Mouse (Mus musculus): ENCODE data around the gene Cenpa.
"Not testable (repeated sequence)": the region's sequence is repeated elsewhere in the genome, so short reads cannot be mapped to it uniquely, and the experiment has no call there.

Cenpa gene

GRCm38 (mm10) chr5:30676800-30677199 is 10.2 kb downstream of the Cenpa start:
- in situ Hi-C loops (cut with MboI; ENCODE audit: low sequenced_read_pairs), result no loop called here

GRCm38 (mm10) chr5:30678069-30678468 is 11.5 kb downstream of the Cenpa start:
- in situ Hi-C loops (cut with MboI; ENCODE audit: low sequenced_read_pairs), result not testable (repeated sequence)

- in situ Hi-C loops (cut with MboI; ENCODE audit: low sequenced_read_pairs), result no loop called here
Observed at GRCm38 (mm10) chr5:30678722-30679296, 12.2 kb downstream of the Cenpa start.

GRCm38 (mm10) chr5:30679593-30679992 is 13.0 kb downstream of the Cenpa start:
- in situ Hi-C loops (cut with MboI; ENCODE audit: low sequenced_read_pairs), result no loop called here

- in situ Hi-C loops (cut with MboI; ENCODE audit: low sequenced_read_pairs), result no loop called here
Observed at GRCm38 (mm10) chr5:30681970-30682369, 15.4 kb downstream of the Cenpa start.

GRCm38 (mm10) chr5:30682967-30683600 is 16.5 kb downstream of the Cenpa start:
- in situ Hi-C loops (cut with MboI; ENCODE audit: low sequenced_read_pairs), result no loop called here

- in situ Hi-C loops (cut with MboI; ENCODE audit: low sequenced_read_pairs), result no loop called here
Observed at GRCm38 (mm10) chr5:30683993-30684392, 17.4 kb downstream of the Cenpa start.

GRCm38 (mm10) chr5:30686781-30687180 is 20.2 kb downstream of the Cenpa start:
- in situ Hi-C loops (cut with MboI; ENCODE audit: low sequenced_read_pairs), result no loop called here

- in situ Hi-C loops (cut with MboI; ENCODE audit: low sequenced_read_pairs), result loop anchor here (10.0 kb wide), 1 partner anchor 74 kb away; no protein-coding TSS in a partner anchor
Observed at GRCm38 (mm10) chr5:30700361-30701000, 33.9 kb downstream of the Cenpa start.

- in situ Hi-C loops (cut with MboI; ENCODE audit: low sequenced_read_pairs), result loop anchor here (10.0 kb wide), 1 partner anchor 73 kb away; no protein-coding TSS in a partner anchor
Observed at GRCm38 (mm10) chr5:30701373-30701772, 34.8 kb downstream of the Cenpa start.

GRCm38 (mm10) chr5:30701866-30702265 is 35.3 kb downstream of the Cenpa start:
- in situ Hi-C loops (cut with MboI; ENCODE audit: low sequenced_read_pairs), result loop anchor here (10.0 kb wide), 1 partner anchor 73 kb away; no protein-coding TSS in a partner anchor

- in situ Hi-C loops (cut with MboI; ENCODE audit: low sequenced_read_pairs), result loop anchor here (5.0 to 10.0 kb wide), 2 partner anchors 65 to 87 kb away; no protein-coding TSS in a partner anchor
Observed at GRCm38 (mm10) chr5:30709744-30710383, 43.3 kb downstream of the Cenpa start.

GRCm38 (mm10) chr5:30710486-30710885 is 43.9 kb downstream of the Cenpa start:
- in situ Hi-C loops (cut with MboI; ENCODE audit: low sequenced_read_pairs), result loop anchor here (5.0 kb wide), 1 partner anchor 87 kb away; no protein-coding TSS in a partner anchor

GRCm38 (mm10) chr5:30711147-30712001 is 44.8 kb downstream of the Cenpa start, which contains the start of gene Dpysl5:
TSS of gene Dpysl5 (plus strand) at chr5:30711564.
- in situ Hi-C loops (cut with MboI; ENCODE audit: low sequenced_read_pairs), result loop anchor here (5.0 kb wide), 1 partner anchor 86 kb away; no protein-coding TSS in a partner anchor

GRCm38 (mm10) chr5:30712002-30712390 is 45.4 kb downstream of the Cenpa start:
- in situ Hi-C loops (cut with MboI; ENCODE audit: low sequenced_read_pairs), result loop anchor here (5.0 kb wide), 1 partner anchor 85 kb away; no protein-coding TSS in a partner anchor

GRCm38 (mm10) chr5:30712441-30713298 is 46.1 kb downstream of the Cenpa start:
- in situ Hi-C loops (cut with MboI; ENCODE audit: low sequenced_read_pairs), result loop anchor here (5.0 kb wide), 1 partner anchor 85 kb away; no protein-coding TSS in a partner anchor

GRCm38 (mm10) chr5:30713299-30713675 is 46.7 kb downstream of the Cenpa start:
- in situ Hi-C loops (cut with MboI; ENCODE audit: low sequenced_read_pairs), result loop anchor here (5.0 kb wide), 1 partner anchor 84 kb away; no protein-coding TSS in a partner anchor

GRCm38 (mm10) chr5:30713691-30714090 is 47.1 kb downstream of the Cenpa start:
- in situ Hi-C loops (cut with MboI; ENCODE audit: low sequenced_read_pairs), result loop anchor here (5.0 kb wide), 1 partner anchor 84 kb away; no protein-coding TSS in a partner anchor

GRCm38 (mm10) chr5:30716311-30716710 is 49.7 kb downstream of the Cenpa start:
- in situ Hi-C loops (cut with MboI; ENCODE audit: low sequenced_read_pairs), result no loop called here

Data from CH12F3 (cell line).